Mouse (Mus musculus): Measurements from ENCODE around the gene Mapk8ip1.
"Not testable (repeated sequence)": the region's sequence is repeated elsewhere in the genome, so short reads cannot be mapped to it uniquely, and the experiment has no call there.

The Mapk8ip1 gene

DNA sequence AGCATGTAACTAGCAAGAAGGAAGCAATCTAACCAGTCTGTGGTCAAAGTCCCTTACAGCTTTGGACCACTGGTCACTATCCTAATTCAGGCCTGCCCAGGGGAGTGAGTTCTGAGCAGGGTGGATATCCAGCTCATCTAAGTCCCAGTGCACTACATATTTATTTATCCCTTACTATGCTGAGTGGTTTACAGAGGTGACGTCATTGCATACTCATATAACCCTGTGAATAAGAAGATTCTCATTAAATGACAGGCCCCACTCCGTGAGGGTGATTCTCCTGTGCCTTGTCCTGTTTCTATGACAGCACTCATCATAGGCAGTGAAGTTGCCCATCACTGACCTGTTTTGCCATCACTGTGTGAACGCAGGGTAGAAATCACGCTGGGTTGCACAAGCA is 24.3 kb upstream of the Mapk8ip1 start:
- DNase-seq (ENCODE audit: extremely low read depth, low read depth, low spot score), result no peak

DNA sequence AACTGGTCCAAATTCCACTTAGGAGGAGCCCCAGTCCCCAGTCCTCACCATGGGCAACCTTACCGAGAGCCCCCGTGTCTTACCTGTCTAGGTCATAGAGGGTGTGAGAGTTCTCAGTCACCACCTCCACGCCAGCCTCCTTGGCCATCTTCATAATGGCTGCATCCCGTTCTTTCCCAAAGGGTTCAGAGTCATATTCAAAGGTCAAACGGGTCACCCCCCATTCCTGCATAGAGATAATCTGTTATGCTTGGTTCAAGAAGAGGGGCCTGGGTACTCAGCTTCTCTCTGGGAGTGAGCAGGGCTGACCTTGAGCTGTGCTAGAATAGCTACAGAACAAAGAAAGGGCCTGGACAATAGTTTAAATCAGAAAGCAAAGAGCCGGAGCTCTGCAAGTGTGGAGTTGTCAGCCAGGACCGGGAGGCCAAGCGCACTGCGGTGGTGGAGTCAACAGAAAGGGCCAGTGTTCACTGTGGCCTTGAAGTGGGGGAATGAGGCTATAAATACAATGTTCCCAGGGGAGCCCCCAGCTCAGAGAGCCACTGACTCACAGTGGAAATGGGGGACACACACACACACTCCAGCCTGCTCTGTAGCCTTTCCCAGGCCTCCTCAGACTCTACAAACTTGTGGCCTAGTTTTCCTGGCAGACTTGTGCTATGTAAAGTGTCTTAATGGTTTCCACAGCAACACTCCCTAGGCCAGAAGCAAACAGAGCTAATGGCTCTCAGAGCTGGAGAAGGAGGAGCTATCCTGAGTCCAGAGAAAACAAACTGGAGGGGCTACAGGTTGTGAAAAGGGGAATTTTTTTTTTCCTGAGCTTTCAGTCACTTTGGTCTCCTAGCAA is 23.6 kb upstream of the Mapk8ip1 start:
- DNase-seq (ENCODE audit: extremely low read depth, low read depth, low spot score), result no peak

DNA sequence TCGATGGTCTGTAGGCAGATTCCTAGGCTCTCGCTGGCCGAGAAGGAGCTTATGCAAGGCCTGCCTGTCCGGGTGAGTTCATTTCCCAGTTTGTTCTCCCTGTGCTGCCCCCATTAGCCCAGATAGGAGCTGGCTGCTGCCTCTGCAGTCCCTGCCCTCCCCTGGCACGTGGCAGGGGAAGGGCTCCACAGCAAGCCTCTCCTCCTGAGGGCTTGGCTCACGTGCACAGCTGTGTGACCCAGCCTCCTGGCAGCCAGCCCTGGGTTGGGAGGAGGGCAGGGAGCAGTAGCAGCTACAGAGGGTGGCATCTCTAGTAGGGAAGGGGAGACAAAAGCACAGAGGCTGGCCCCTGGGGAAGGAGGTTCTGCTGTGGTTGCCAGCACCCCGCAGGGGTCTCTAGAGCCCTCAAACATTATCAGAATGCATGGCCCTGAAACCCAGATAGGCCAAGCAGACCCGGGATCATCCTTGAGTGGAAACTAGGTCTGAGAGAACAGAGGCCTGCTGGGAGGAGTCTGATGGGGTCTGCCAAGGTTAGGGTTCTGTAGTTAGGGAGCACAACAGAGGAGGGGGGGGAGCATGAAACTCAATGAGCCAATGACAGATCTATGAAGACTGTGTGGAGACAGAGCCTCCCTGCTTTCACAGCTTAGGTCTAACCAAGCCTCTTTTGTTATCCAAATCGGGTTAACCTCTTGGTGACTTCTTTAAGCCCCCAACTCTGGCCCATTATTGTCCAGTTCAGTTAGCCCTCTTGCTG is 22.8 kb upstream of the Mapk8ip1 start:
- DNase-seq (ENCODE audit: extremely low read depth, low read depth, low spot score), result no peak

DNA sequence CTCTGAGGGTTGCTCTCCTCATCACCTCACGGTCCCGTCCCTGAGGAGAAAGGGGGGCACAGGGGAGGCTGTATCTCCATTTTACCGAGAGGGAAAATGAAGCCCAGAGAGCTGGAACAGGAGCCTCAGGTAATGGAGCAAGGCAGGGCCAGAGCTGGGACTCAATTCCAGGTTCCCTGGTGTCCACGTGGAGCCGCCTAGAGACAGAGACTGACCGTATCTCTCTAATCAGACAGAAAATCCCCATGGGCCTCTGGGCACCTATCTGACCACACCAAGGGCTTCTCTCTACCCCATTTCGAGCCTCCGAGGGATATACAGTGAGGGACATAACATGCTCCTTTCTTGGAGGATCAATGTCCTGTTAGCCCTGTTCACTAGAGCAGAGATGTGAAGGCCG is 22.1 kb upstream of the Mapk8ip1 start:
- no peak for DNase-seq (ENCODE audit: extremely low read depth, low read depth, low spot score)

DNA sequence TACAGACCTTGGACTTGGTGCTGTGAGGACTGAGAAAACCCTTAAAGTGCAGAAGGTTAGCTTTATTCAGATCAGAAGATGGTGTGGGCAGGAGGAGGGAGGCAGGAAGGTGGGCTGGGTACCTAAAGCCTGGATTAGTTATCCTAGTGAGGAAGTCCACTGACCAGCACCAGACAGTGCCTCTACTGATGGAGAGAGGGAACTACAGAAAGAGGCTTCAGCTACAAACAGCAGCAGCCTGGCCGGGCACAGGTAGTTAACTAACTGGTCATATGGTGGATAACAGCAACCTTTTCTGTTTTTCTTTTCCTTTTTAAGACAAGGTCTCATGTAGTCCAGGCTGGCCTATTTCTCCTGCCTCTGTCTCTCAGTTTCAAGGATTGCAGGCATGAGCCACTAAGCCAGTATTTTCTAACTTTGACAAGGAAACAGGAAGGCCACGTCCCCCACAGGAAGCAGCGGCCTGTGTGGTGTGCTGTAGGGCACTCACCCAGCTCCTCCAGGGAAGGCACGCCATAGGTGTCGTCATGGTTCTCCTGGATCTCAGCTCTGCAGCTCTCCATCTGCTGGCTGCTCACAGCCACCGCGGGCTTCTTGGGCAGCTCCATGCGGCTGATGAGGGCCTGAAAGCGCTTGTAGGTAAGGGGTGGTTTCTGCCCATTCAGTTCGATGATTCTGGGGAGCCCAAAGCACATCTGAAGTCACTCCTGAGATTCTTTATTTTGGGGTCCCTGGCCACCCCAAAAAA is 21.5 kb upstream of the Mapk8ip1 start:
- no peak for DNase-seq (ENCODE audit: extremely low read depth, low read depth, low spot score)

DNA sequence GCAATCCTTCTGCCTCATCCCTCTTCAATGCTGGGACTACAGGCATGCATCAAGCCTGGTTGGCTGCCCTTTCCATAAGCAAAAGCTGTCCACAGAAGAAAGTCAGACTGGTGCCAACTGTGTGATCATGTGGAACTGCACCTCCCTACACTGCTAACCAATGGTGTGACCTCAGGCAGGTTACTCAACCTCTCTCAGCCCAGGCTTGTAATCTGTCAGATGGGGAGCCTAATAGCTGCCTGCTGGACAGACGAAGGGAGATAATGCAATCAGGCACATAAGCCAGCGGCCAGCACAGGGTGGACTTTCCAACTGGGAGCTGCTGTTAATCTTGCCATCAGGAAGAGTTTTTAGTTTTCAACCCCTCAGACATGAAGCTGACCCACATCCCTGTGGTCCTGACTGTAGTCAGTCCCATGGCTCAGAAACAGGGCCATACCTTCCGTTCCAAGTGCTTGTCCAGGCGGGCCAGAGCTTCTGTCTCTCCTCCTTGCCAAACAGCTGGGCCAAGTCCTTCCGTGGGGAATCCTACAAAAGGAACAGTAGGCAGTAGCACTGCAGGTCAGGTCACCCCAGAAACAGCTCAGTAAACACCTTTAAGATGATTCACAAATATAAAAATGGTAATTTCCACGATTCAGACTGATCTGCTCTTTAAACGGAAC is 20.8 kb upstream of the Mapk8ip1 start:
- DNase-seq (ENCODE audit: extremely low read depth, low read depth, low spot score), result no peak

DNA sequence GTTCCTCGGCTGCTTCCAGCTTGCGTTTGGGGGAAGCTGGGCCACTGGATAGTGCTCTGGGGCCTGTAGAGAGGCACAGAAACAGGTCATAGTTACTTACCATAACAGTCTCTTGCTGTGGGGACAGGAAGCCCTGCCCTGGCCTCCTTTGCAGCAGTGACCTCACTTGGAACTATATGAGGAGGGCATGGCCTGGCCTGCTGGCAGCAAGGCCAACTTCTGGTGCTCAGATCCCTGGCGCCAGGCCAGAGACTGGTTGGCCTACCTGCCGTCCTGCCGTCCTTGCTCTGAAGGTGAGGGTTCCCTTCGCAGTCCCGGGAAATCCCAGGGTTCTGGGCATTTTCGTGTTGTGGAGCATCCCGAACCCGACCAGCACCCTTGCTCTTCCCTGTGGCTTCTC is 10.6 kb upstream of the Mapk8ip1 start:
- no peak for DNase-seq (ENCODE audit: extremely low read depth, low read depth, low spot score)

DNA sequence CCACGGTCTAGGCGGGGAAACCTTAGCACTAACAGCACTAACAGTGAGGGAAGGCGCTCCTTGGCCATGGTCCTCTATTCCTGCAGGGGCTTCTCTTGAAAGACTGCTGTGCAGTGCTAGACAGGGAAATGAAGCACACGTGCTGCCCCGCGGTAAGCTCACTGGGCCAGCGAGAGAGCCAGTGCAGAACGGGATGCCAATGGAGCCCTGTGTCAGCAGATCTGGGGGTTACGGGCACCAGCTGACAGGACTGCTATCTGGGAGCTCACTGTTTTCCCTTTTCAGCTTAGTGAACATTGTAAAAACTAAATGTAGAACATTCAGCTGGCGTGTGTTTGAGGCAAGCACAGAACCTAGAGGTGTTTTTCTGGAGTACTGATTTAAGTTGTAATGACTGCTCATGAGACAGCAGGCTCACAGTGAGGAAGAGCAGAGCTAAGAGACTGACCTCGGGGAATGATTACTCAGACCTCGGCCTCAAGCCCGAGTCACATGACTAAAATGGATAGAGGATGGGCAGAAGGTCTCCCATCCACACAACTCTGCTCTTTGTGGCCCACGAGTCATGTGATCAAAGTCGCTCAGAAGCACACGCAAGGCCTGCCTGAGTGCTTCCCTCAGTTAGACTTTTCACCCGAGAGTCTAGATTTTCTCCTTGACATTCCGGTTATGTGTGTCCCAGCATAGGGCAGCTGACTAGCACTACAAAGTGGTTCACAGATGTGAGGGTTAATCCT is 7.4 kb upstream of the Mapk8ip1 start:
- no peak for DNase-seq (ENCODE audit: extremely low read depth, low read depth, low spot score)

DNA sequence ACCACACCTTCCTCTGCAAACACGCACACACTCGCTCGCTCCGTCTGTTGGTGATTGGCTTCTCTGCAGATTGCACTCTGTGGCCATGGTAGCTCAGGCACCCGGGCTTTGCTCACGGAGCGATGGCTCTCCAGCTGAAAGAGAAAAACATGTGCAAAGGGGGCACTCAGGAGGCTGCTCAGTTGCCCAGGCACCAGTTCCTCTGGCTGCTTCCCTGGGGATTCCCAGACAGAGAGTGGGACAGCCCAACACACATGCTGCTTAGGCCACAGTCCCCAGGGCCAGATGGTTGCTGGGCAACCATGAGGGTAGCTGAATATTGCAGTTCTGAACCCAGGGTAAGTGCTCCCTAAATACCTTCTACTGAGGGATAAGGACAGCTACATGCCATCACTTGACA is 4.6 kb upstream of the Mapk8ip1 start:
- no peak for DNase-seq (ENCODE audit: extremely low read depth, low read depth, low spot score)

DNA sequence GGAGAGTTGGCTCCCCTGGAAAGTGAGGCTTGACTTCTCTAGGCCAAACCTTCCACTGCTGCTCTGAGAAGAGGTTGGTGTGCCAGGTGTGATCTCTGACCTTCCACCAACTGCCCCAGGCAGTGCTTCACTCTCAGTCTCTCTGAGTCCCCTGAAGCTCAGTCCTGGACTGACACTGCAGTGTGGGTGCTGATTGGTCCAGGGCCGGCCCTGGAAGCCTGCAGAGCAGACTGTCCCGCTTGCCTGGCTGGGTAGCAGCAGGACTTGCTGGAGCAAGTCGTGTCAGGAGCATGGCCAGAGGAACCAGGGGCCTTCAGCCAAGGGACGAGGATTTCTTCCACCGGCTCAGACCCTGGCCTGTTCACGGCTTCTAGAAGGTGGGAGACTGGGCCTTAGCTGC is 3.7 kb upstream of the Mapk8ip1 start:
- peak; percentile 92 for DNase-seq (ENCODE audit: extremely low read depth, low read depth, low spot score)

DNA sequence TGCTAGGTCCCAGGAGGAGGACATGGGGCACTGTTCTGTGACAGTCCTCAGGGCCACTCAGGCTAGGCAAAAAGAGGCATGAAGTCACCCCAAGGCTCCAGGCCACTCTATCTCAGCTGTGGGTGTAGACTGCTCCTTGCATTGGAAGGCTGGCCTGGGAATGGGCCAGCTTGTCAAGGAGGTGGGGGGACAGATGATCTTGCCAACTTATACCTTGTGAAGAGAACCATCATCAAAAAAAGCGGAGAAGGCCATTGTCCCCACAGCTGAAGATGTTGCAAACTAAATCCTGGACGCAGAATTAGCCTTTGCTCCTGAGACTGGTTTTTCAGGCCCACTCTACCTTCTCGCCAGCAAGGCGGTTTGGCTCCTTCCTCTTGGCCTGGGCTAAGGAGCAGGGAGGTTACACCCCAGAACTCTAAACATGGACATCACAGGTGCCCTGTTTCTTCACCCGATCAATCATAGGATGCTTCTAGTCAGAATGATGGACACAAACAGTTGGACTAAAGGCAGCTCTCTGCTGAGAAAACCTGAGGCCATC is 2.8 kb upstream of the Mapk8ip1 start:
- DNase-seq (ENCODE audit: extremely low read depth, low read depth, low spot score), result peak; percentile 78

DNA sequence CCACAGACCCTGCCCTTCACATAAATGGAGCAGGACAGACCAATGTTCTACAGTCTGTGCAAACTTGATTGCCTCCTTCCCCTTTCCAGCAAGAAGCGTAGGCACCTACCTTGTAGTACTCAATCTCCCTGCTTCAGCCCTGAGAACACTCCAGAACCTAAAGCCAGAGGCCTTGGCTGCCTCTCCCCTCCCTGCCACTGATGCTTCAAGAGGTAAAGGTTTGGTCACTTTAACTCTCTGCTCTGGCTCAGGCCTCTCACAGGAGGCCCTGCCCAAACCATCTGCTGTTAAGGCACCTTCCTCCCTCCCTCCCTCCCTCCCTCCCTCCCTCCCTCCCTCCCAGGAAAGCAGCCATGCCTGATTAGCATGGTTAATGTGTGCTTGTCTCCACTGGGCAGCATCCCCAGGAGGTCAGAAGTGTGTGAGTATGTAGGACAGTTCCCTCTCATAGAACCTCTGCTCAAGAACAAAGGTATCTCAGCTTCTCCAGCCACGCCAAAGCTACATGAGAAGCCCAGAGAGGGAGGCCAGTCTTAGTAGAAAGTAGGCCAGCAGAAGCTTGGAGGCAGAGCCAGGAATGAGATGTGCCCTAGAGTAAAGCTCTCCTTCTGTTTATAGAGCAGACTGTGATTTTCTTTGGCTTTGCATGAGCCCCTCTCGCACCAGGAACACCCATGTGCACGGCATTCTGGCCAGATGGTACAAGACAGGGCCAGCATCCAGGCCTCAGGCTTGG is 1.7 kb upstream of the Mapk8ip1 start:
- no peak for DNase-seq (ENCODE audit: extremely low read depth, low read depth, low spot score)

DNA sequence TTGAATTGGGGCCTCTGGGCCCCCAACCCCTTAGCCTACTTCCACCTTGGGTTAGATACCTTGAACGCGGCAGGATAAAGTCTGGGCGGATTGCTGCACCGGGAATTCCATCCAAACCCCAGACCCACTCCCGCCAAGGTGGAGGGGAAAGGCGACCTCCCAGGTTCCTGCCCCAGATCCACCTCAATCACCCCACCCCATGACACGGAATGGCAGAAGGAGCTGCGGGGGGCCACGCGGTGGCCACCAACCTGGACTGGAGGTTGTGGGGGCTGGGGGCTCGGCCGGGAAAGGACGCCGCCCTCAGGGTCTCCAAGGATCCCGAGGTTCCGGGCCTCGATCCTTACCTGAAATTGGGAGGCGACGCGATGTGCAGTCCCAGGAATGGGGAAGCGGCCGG is 381 bp downstream of the Mapk8ip1 start:
- DNase-seq (ENCODE audit: extremely low read depth, low read depth, low spot score), result no peak

DNA sequence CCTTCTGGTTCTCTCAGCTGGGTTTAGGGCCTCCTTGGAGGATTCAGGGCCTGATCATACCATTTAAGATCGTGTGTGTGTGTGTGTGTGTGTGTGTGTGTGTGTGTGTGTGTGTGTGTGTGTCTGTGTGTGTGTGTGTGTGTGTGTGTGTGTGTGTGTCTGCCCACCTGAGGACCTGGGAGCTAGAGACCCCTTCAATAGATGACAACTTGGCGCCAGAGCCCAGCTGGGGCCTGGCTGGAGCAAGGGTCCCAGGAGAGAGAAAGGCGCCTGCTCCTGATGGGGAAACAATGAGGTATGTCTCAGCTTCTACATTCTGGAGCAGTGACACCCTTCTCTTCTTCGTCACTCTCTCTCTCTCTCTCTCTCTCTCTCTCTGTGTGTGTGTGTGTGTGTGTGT is 1.2 kb downstream of the Mapk8ip1 start:
- not testable (repeated sequence) for DNase-seq (ENCODE audit: extremely low read depth, low read depth, low spot score)

DNA sequence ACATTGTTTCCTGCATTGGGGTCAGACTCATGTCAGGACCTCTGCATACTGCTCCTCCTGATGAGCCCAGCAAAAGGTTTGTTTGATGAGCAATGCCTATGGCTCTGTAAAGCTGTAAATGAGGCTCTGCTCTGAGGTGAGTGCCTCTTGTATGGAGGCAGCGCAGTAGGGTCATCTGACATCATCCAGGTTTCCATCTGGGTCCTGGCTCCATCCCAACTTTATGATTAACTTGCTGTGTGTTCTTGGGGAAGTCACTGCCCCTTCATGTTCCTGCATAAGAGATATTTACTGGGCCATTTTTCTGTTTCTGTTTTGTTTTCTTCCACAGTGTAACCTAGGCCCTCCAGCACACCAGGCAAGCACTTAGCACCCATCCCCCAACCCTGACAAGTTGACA is 3.6 kb downstream of the Mapk8ip1 start:
- DNase-seq (ENCODE audit: extremely low read depth, low read depth, low spot score), result no peak

DNA sequence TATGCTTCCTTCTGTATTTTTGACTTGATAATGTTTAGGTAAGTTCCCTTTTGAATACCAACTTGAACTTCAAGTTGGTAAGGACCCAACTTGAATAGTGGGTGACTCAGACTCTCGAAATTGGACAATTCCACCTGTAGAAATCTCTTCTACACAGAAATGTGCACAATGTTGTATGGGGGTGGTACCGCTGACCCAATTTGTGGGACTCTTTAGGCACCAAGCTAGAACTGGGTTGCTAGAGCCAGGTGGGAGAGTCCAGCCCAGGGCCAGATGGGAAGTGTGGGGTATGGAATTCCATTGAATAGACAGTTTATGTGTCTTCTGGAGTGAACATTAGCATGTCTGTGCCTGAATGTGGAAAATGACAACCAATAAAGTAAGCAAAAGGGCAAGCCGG is 5.5 kb downstream of the Mapk8ip1 start:
- DNase-seq (ENCODE audit: extremely low read depth, low read depth, low spot score), result no peak

DNA sequence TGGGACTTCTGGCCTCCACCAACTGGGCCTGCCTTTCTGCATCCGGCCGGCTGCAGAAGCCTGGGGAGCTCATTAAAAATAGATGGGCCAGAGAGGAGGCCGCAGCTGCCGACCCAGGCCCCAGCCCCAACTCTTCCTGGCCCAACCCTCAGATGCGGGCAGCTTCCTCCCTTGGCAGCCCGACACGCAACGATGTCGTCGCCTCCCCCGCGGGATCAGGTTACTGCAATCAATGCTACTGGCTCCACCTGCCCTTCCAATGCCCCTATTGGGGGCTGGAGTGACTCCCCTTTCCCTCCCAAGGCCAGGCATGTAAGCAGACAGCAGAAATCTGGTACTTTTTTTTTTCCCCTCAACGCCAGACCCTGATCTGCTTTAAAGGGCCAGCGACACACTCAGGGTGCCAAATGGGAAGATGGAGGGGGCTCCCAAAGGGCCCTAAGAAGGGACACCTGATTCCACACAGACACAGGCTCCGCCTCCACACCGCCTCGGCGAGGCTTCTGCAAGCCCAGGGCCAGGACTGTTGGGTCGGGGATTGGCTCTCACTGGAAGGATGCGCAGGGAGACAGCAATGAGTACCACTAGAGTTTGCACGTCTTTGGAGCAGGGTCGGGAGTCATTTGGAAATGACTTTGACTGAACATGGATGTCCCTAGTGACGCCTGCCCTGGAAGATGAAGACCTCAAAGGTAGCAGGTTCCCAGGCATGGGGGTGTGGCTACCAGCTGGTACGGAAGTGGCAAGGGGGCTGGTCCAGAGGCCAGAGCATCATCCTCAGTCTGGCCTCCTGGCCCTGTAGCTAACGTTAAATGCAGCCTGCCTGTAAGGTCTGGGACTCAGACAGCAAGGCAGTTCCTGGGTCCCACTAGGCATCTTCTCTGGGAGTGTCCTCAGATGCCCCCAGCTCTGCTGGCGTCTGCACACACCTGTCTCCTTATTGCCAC is 8.5 kb downstream of the Mapk8ip1 start:
- DNase-seq (ENCODE audit: extremely low read depth, low read depth, low spot score), result no peak

DNA sequence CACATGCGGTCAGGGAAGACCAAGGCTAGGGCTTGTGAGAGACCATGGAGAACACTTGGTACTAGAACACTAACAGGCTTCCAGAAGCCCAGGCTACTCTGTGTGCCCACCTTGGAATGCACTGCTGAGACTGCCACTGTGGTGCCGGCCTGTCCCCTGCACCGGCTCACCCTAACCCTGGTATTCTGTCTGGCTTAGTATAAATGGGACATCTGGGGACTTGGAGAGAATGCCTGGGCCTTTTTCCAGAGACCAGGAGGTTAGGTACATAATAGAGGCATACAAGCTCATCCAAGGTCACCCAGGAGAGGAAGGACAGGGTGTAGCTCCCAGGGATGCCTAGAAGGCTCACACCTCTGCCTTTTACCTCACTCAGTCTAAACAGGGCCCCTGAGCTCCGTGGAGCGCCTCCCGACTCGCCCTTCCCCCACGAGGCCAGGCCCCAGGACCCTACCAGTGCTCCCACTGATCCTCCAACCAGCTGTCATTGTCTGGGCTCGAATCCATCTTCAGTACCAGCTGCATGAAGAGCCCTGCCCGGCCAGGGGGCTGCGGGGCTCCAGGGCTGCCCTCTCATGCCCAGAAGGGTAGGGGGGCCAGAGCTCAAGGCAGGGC is 9.3 kb downstream of the Mapk8ip1 start:
- no peak for DNase-seq (ENCODE audit: extremely low read depth, low read depth, low spot score)

Data from fat pad, adult 2 months (tissue).